Mouse (Mus musculus): ENCODE measurements around the gene H2afy. TPM values are rescaled to one million over a fixed set of nuclear protein-coding genes. Genes with fewer than 3 reads are reported as not detected.

The H2afy gene
- polyA plus RNA-seq, 1 experiment from 2014 or later, result 578 TPM

GRCm38 (mm10) chr13:56135231-56136052 lies 719 bp downstream of the H2afy start:
- WGBS, result 1% methylated on average over 56 of the region's 89 CpGs
- Histone ChIP-seq H3K4me3 (ENCODE audit: low read depth, low read length) (peak overlapping the region; percentile 99), H3K9me3 (ENCODE audit: control insufficient read depth, low read length) (no peaks in the 10 kb centered on the region), H3K4me1 (replicated peaks; ENCODE audit: control insufficient read depth, insufficient read depth, low read length) (peaks cover 2% of the 10 kb centered on the region; the same call in 1 of the 2 replicates), H3K4me2 (replicated peaks; ENCODE audit: low read depth, low read length) (peak overlapping the region; percentile 75), H3K27ac (ENCODE audit: low read depth, low read length) (peak overlapping the region; percentile 78), H3K27me3 (ENCODE audit: control insufficient read depth, insufficient read depth, low read length) (no peaks in the 10 kb centered on the region), H3K36me3 (ENCODE audit: control insufficient read depth, insufficient read depth, low read length) (peaks cover 1% of the 10 kb centered on the region; the same call in 1 of the 2 replicates), H3K9ac (ENCODE audit: low read depth, low read length) (peak overlapping the region; percentile 98)
- ATAC-seq (ENCODE audit: low FRiP score), result peak; percentile 86
- peak; percentile 90 for DNase-seq (ENCODE audit: low spot score)

DNA sequence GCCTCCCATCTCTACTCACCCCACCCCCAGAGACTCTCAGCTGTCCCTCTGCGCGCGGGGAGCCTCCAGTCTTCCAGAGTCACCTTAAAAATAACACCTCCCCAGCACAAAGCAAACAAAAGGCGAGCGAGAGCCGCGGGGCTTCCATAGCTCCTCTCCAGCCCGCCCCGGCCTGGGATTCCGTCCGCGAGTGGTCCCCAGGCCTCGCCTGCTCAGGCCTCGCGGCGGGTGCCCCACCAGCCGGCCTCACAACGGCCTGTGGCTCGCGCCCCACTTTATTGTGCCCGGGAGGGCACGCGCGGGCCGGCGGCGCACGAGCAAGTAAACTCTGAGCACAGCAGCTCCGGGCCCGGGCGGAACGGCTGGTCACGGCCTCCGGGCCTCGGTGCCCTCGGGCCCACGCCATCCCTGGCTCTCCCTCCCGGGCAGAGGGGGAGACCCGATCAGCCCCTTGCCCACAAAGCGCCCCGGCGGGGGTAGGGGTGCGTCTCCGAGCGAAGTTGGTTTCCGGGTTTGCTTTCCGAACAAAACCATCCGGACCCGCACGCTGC lies 1.5 kb downstream of the H2afy start:
- WGBS, result under 1% methylated on average over 38 of the region's 50 CpGs
- Histone ChIP-seq H3K36me3 (ENCODE audit: control insufficient read depth, insufficient read depth, low read length) (peaks cover 3% of the 10 kb centered on the region; the same call in 1 of the 2 replicates), H3K4me1 (replicated peaks; ENCODE audit: control insufficient read depth, insufficient read depth, low read length) (peaks cover 2% of the 10 kb centered on the region; the same call in 1 of the 2 replicates), H3K9me3 (ENCODE audit: control insufficient read depth, low read length) (no peaks in the 10 kb centered on the region), H3K4me3 (ENCODE audit: low read depth, low read length) (peak overlapping the region; percentile 99), H3K27ac (ENCODE audit: low read depth, low read length) (peak overlapping the region; percentile 78), H3K27me3 (ENCODE audit: control insufficient read depth, insufficient read depth, low read length) (no peaks in the 10 kb centered on the region), H3K4me2 (replicated peaks; ENCODE audit: low read depth, low read length) (peak overlapping the region; percentile 75), H3K9ac (ENCODE audit: low read depth, low read length) (peak overlapping the region; percentile 98)
- ATAC-seq (ENCODE audit: low FRiP score) (peak; percentile 58), DNase-seq (ENCODE audit: low spot score) (peak; percentile 62)

- WGBS, result 58% methylated on average over 5 of the region's 5 CpGs
- no peak overlapping the region for H3K27ac ChIP-seq (ENCODE audit: low read depth, low read length)
- peak overlapping the region; percentile 75 for H3K4me2 ChIP-seq (replicated peaks; ENCODE audit: low read depth, low read length)
Observed at GRCm38 (mm10) chr13:56134031-56134430, 2.1 kb downstream of the H2afy start.

GRCm38 (mm10) chr13:56132941-56133340 lies 3.2 kb downstream of the H2afy start:
- no peak overlapping the region for H3K4me2 ChIP-seq (replicated peaks; ENCODE audit: low read depth, low read length)
- DNase-seq (ENCODE audit: low spot score) (no peak), ATAC-seq (ENCODE audit: low FRiP score) (no peak)
- H3K36me3 ChIP-seq (ENCODE audit: control insufficient read depth, insufficient read depth, low read length), result peaks cover 7% of the 10 kb centered on the region
- no peaks in the 10 kb centered on the region for H3K27me3 ChIP-seq (ENCODE audit: control insufficient read depth, insufficient read depth, low read length)
- no peak overlapping the region for H3K4me3 ChIP-seq (ENCODE audit: low read depth, low read length)
- H3K4me1 ChIP-seq (replicated peaks; ENCODE audit: control insufficient read depth, insufficient read depth, low read length), result peaks cover 2% of the 10 kb centered on the region; the same call in 1 of the 2 replicates
- no peaks in the 10 kb centered on the region for H3K9me3 ChIP-seq (ENCODE audit: control insufficient read depth, low read length)
- H3K9ac ChIP-seq (ENCODE audit: low read depth, low read length), result no peak overlapping the region
- no peak overlapping the region for H3K27ac ChIP-seq (ENCODE audit: low read depth, low read length)
- 91% methylated on average over 7 of the region's 7 CpGs for WGBS

More at GRCm38 (mm10) chr13:56134031-56134430, 2.1 kb downstream of the H2afy start:
- H3K9me3 ChIP-seq (ENCODE audit: control insufficient read depth, low read length), result no peaks in the 10 kb centered on the region
- peaks cover 3% of the 10 kb centered on the region; the same call in 1 of the 2 replicates for H3K36me3 ChIP-seq (ENCODE audit: control insufficient read depth, insufficient read depth, low read length)
- ATAC-seq (ENCODE audit: low FRiP score), result no peak
- peaks cover 2% of the 10 kb centered on the region; the same call in 1 of the 2 replicates for H3K4me1 ChIP-seq (replicated peaks; ENCODE audit: control insufficient read depth, insufficient read depth, low read length)
- peak overlapping the region; percentile 98 for H3K9ac ChIP-seq (ENCODE audit: low read depth, low read length)
- H3K4me3 ChIP-seq (ENCODE audit: low read depth, low read length), result peak overlapping the region; percentile 99
- H3K27me3 ChIP-seq (ENCODE audit: control insufficient read depth, insufficient read depth, low read length), result no peaks in the 10 kb centered on the region
- no peak for DNase-seq (ENCODE audit: low spot score)

- no peaks in the 10 kb centered on the region for H3K9me3 ChIP-seq (ENCODE audit: control insufficient read depth, low read length)
- no peak overlapping the region for H3K4me3 ChIP-seq (ENCODE audit: low read depth, low read length)
- WGBS, result 88% methylated on average over 11 of the region's 11 CpGs
- H3K27me3 ChIP-seq (ENCODE audit: control insufficient read depth, insufficient read depth, low read length), result no peaks in the 10 kb centered on the region
- peaks cover 2% of the 10 kb centered on the region; the same call in 1 of the 2 replicates for H3K4me1 ChIP-seq (replicated peaks; ENCODE audit: control insufficient read depth, insufficient read depth, low read length)
- no peak overlapping the region for H3K9ac ChIP-seq (ENCODE audit: low read depth, low read length)
- H3K4me2 ChIP-seq (replicated peaks; ENCODE audit: low read depth, low read length), result no peak overlapping the region
- DNase-seq (ENCODE audit: low spot score) (no peak), ATAC-seq (ENCODE audit: low FRiP score) (no peak)
- H3K36me3 ChIP-seq (ENCODE audit: control insufficient read depth, insufficient read depth, low read length), result peaks cover 9% of the 10 kb centered on the region
- no peak overlapping the region for H3K27ac ChIP-seq (ENCODE audit: low read depth, low read length)
Observed at GRCm38 (mm10) chr13:56132326-56132936, 3.7 kb downstream of the H2afy start.

GRCm38 (mm10) chr13:56130544-56130943 lies 5.6 kb downstream of the H2afy start:
- Histone ChIP-seq H3K4me3 (ENCODE audit: low read depth, low read length) (no peak overlapping the region), H3K36me3 (ENCODE audit: control insufficient read depth, insufficient read depth, low read length) (peaks cover 19% of the 10 kb centered on the region), H3K9me3 (ENCODE audit: control insufficient read depth, low read length) (no peaks in the 10 kb centered on the region), H3K4me2 (replicated peaks; ENCODE audit: low read depth, low read length) (no peak overlapping the region), H3K27ac (ENCODE audit: low read depth, low read length) (no peak overlapping the region), H3K4me1 (replicated peaks; ENCODE audit: control insufficient read depth, insufficient read depth, low read length) (no peaks in the 10 kb centered on the region; the same call in 1 of the 2 replicates), H3K9ac (ENCODE audit: low read depth, low read length) (no peak overlapping the region), H3K27me3 (ENCODE audit: control insufficient read depth, insufficient read depth, low read length) (no peaks in the 10 kb centered on the region)
- no peak for ATAC-seq (ENCODE audit: low FRiP score)
- no peak for DNase-seq (ENCODE audit: low spot score)
- 87% methylated on average over 8 of the region's 8 CpGs for WGBS

- ATAC-seq (ENCODE audit: low FRiP score) (no peak), DNase-seq (ENCODE audit: low spot score) (no peak)
- no peaks in the 10 kb centered on the region for H3K9me3 ChIP-seq (ENCODE audit: control insufficient read depth, low read length)
- no peak overlapping the region for H3K9ac ChIP-seq (ENCODE audit: low read depth, low read length)
- 98% methylated on average over 3 of the region's 3 CpGs for WGBS
- no peak overlapping the region for H3K4me3 ChIP-seq (ENCODE audit: low read depth, low read length)
- H3K4me2 ChIP-seq (replicated peaks; ENCODE audit: low read depth, low read length), result no peak overlapping the region
- peaks cover 25% of the 10 kb centered on the region for H3K36me3 ChIP-seq (ENCODE audit: control insufficient read depth, insufficient read depth, low read length)
- no peaks in the 10 kb centered on the region; the same call in 1 of the 2 replicates for H3K4me1 ChIP-seq (replicated peaks; ENCODE audit: control insufficient read depth, insufficient read depth, low read length)
- no peaks in the 10 kb centered on the region for H3K27me3 ChIP-seq (ENCODE audit: control insufficient read depth, insufficient read depth, low read length)
- H3K27ac ChIP-seq (ENCODE audit: low read depth, low read length), result no peak overlapping the region
Observed at GRCm38 (mm10) chr13:56129578-56129977, 6.6 kb downstream of the H2afy start.

DNA sequence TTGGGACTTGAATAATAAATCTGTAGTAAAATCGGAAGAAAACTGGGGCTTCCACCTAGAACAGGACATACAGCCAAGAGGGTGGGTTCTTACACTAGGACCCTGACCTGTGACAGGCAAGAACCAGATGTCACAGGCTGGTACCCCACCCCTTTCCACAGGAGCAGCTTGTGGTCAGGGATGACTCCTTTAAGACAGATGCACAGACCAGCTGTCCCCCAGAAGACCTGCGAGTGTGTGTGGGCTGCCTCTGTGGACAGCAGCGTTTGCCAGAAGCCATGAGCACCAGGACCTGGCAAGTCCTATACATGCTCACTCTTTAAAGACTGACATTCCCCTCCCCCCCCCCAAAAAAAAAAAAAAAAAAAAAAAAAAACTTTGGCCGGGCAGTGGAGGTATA lies 7.1 kb downstream of the H2afy start:
- H3K4me1 ChIP-seq (replicated peaks; ENCODE audit: control insufficient read depth, insufficient read depth, low read length), result no peaks in the 10 kb centered on the region; the same call in 1 of the 2 replicates
- H3K27me3 ChIP-seq (ENCODE audit: control insufficient read depth, insufficient read depth, low read length), result no peaks in the 10 kb centered on the region
- no peak overlapping the region for H3K27ac ChIP-seq (ENCODE audit: low read depth, low read length)
- DNase-seq (ENCODE audit: low spot score) (no peak), ATAC-seq (ENCODE audit: low FRiP score) (no peak)
- no peak overlapping the region for H3K9ac ChIP-seq (ENCODE audit: low read depth, low read length)
- H3K9me3 ChIP-seq (ENCODE audit: control insufficient read depth, low read length), result no peaks in the 10 kb centered on the region
- no peak overlapping the region for H3K4me3 ChIP-seq (ENCODE audit: low read depth, low read length)
- WGBS, result 85% methylated on average over 4 of the region's 4 CpGs
- H3K4me2 ChIP-seq (replicated peaks; ENCODE audit: low read depth, low read length), result no peak overlapping the region
- peaks cover 28% of the 10 kb centered on the region for H3K36me3 ChIP-seq (ENCODE audit: control insufficient read depth, insufficient read depth, low read length)
